Mouse (Mus musculus): ENCODE results near the gene Fgf7. TPM values are rescaled to one million over a fixed set of nuclear protein-coding genes. Genes with fewer than 3 reads are reported as not detected.

Fgf7 gene
- total RNA-seq (2021): under 1 TPM; 0.40 to 0.78 TPM

DNA sequence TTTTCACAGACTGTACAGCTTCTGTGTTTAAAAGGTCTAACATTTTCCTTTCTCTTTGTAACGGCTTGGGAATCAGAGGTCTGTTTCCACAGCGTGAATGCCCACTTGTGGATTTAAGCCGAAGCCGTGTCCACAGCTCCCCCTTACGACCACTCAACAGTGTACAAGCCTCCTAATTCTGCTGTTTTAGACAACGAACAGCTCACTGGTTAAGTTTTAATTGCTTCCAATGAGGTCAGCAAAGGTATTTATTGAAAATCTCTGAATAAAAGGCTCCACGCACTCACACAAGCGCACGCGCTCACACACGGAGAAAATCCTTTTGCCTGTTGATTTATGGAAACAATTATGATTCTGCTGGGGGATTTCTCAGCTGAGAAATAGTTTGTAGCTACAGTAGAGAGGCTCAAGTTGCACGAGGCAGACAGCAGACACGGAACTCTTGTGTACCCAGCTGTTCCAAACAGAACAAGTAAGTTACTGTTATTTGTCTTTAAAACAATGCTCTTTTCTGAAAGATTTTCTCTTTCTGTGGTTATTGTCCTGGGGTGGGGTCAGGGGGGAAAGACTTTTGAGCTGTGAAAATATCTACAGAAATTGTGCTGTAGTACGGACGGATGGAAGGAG lies at the start of gene Fgf7:
Fgf7 (plus strand) TSS at position 280 of the 627 bp plus-strand sequence.
- DNase-seq: peak; percentile 12

DNA sequence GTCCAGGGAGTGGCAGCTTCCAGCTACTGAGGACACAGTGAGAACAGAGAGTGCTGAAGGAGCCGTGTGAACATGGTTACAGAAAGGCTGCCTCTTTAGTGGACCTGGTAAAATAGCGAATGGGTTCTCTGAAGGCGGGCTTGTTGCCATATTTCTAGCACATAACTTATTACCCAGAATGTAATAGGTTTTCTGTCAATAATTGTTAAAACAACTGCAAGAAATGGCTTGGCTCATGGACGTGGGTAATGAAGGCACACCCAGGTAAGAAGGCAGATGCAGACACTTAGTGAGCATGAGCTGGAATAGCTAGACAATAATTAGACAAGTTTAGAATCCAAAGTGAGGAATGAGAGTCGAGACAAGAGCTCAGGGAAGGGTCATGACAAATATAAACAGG lies 32.2 kb upstream of the Fgf7 start:
- no peak for DNase-seq

DNA sequence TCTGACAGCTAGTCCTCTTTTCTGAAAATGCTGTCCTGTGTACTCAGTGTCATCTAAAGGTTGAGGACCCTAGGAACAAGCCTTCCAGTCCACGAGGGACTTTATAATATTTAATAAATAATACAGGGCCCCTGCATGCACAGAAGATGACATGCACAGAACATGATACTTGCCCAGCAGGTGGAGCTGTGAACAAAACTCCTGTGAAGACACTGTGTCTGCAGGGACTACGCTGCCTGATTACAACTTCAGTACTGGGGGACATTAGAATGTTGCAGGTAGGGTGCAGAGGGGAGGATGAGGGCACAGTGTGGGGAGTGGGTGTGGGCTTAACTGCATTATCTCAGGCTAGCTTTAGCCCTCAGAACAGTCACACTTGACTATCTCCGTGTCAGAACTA lies 28.4 kb upstream of the Fgf7 start:
- peak; percentile 28 to 56 for DNase-seq

DNA sequence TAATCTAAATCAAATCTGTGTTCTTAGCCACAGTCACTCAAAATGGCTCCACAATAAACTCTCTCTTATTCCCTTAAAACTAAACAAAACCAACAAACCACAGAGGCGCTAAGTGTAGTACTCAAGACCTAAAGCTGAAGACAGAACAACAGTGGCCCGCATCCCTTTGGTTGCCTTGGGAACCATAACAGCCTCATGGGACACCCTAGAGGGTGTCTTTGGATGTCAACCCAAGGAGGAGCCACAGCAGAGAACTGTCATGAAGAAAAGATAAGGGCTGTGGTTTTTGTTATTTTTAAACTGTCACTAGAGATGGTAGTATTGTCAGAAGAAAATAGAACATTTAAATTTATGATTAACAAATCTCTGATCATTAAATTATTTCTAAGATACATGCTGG lies 27.7 kb upstream of the Fgf7 start:
- DNase-seq: no peak

DNA sequence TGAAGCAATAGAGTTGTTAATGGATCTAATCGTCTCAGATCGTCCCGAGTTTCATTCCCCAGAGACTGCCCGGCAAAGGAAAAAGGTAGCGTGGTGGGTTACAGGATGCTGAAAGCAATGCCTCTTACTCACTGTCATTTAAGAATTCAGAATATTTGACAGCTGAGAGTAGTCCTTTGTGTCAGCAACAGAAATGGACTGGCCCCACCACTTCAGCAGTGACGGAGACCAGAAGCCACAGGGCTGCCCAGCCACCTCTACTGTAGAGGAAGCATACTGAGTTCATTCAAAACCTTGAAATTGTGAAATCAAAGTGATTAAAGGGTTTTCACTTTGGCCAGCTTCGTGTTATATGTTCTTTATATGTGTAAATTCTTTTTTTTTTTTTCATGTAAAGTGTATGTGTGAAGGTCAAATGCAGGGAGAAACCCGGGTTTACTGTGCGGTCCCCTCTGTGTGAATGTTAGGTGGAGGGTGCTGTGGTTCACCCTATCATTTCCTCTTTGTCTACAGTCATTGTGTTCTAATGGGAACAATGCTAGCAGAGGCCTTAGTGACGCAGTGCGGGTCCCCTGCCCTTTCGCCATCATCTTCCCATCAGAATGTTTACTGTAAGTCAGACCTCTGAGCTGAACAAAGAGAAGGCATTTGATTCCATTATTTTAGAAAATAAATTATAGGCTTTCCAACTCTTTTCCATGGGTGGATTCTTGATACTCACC lies 19.3 kb upstream of the Fgf7 start:
- no peak for DNase-seq

DNA sequence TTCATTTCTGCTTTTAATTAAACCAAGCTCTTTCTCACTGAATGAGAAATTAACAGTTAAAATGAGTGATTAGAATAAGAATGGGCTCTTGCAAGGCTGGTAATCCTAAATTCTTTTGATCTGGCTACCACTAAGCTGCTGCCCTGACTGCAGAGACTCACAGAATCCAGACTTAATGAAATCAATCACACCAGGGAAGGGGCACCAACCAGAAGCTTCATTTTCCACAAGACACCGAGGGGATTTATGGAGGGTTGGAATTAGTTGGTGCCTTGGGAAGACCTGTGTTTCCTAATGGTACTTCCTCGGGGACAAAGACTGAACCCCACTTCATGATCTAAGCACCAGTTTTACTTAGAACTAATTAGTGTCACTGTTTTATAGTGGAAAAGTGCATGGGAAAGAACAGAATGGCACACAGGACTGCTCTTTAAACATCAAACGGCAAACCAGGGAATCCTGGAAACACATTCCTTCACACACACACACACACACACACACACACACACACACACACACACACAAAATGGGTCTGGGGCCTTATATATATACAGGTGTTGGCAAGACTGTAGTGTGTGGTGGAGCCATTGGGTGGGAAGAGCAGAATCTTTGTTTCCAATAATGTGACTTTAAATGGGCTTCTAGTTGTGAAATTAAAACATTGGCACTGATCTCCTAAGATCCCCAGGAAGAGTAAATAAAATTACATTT lies 18.5 kb upstream of the Fgf7 start:
- no peak for DNase-seq

DNA sequence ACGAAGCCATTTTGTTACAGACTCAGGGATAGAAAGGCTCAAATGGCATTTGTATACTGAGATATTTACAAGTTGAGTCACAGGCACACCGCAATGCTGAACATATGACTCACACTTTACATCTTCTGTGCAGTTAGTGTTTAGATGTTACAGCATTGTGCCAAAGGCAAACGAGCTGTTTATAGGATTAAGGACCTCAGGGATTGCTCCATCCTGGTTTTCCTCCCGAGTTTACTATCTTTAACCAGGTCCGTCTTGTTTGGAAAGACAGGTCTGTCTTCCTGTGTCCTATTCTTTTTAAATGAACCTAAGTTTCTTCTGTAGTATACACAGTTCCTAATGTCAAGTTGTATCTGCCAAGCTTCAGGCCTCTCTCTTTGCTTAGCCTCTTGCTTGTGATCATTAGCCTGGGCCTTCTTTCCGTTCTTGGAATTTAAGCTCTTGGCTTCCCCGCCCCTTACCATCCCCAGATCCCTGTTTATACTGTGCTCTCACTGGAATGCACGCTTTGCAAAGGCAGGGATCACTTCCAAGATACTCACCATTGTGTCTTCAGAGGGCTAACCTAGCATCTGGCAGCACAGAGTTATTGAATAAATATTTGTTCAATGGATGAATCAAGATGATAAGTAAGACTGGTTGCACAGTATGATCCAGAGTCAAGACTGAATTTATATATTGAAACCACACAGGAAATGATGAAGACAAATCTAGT lies 3.1 kb upstream of the Fgf7 start:
- no peak for DNase-seq

DNA sequence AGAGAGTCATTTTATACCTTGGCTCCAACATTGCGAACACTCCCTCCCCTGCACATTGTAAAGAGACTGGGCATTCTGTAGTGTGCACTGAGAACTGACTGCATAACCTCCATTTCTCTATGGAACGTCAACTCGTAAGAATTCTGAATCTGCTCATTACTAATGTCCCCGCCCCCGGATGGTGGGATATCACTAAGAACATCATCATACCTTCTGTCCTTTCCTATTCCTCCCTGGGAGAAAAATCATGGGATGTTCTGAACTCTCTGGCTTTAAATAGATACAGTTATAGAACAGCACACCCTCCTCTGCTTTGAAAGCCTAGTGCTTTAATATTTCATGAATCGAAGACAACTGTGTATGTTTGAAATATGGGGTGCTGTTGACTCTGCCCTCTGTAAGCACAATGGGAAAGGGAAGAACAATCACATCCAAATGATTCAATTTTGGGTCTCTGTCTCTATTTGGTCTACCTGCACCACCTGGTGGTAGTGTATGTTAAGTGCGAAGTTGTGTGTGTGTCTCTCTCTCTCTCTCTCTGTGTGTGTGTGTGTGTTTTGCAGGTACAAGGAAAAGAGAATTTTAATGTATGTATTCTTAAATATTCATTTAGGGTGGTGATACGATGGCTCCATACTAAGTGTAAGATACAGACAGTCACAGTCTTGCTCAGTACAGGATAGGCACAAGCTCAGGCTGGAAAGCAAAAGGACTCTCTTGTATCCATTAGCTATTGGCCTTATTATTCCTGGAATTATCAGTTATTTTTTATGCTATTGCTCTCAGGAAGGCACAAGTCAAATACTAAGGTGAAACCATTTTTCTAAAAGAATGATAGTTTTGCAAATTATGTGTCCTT lies 1.1 kb upstream of the Fgf7 start:
- DNase-seq: peak in 1 of 2 experiments; percentile 11

DNA sequence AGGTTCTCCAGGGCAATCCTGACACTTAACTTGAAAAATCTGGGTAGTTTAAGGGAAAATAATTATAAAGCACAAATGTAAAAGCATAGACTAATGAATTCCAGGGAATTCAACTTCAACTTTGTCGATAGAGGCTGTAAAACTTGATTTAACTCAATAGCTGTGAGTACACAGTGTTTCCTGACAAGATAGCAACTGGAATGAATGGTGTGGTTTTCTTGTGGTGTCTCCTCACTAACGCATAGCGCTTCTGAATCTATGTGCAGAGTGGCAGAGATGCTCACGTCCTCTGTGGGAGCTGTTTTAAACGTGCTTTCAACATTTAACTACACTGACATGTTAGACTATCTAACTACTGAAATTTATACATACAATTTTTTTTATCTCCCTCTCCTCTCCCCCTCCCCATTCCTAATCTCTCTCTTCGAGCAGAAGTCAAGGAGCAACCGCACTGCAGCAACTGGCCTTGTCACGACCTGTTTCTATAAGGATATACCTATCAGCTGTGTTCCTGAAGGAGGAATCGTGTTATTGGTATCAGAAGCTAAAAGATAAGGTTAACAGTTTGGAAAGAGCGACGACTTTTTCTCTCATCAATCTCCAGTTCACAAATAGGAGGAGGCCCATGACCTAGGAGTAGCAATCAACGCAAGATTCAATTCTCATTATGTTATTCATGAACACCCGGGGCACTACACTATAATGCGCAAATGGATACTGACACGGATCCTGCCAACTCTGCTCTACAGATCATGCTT lies 734 bp downstream of the Fgf7 start:
- no peak for DNase-seq

DNA sequence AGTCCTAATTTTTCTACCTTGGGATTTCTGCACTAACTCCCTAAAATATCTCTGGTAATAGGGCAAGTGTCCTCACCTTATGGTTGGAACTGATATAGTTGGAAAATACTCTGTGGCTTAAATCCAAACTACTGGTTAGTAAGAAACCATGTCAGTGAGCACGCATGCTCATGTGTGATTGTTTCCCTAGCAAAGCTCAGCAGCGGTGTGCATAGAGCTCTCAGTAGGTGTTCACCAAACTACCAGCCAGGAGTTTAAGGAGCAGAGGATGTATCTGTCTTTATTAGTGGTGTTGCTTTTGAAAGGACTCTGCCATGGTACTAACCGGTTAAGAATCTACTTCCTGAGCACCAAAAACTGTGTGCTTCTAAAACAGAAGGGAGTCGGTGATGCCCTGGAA lies 1.7 kb downstream of the Fgf7 start:
- DNase-seq: no peak

DNA sequence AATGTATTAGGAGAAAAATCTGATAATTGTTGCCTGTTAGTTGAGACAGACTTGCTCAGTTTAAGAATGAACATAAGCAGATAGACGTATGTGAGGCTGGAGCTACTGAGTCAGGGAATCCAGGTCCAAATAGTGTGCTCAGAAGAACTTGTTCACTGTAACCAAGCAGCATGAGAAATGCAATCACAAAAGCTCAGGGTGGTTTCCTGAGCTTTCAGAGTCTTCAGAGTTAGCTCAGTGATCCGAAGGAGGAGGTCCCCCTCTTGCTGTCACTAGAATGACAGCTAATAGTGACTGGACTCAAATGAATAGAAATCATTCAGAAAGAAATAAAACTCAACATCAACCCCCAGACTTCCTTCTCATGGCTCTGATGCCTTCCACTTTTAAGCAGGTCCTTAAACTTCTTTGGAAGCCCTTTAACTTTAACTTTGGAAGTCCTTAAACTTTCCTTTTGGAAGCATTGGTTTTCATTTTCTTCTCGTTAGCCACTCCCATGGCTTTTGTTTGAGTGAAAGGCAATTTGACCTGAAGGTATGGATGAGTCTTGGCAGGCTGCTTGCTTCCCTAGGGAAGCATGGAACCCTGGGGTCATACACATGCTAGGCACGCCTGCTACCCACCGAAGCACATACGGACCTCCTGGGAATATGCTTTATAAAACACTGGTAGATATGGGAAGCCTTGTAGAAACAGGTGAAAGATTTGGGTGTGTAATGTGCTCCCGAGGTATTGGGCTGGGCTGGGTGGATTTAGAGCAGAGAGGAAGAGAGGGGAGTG lies 4.0 kb downstream of the Fgf7 start:
- DNase-seq: no peak

DNA sequence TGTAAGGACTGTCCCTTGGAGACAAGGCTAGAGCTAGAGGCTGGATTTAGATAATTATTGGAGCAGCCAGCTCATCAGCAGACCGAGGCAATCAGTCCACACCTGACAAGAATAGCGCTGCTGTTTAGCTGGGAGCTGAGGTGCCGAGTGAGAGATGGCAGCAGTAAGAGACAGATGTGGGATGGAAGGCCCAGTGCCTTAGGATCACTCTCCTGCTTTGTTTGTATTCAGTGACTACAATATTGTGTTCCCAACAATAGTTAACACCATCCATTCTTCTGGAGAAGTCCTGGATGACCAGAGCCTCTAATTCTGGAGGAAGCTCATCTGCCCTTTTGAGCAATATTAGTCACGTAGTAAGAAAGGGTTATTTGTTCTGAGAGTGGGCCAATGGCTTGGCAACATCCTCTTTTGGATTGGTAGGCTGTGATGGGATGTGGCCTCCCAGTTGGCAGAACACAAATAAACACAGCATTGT lies 5.0 kb downstream of the Fgf7 start:
- DNase-seq: peak in 1 of 2 experiments; percentile 13

DNA sequence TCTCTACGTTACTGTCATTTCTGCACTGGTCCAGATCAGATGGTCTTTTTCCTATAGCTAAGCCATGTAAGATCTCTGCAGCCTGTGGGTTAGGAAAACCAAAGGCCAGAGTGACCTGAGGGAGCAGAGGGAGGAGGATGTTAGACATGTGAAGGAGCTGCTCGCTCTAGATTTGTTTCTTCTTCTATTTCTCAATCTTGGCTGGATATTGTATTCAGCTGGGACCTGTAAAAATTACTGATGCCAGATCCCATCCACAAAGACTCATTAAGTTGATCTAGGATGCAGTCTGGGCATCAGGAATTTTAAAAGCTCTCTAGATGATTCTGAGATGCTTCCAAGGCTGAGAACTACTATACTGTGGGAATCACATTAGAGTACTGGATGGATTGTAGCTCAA lies 6.2 kb downstream of the Fgf7 start:
- DNase-seq: no peak

DNA sequence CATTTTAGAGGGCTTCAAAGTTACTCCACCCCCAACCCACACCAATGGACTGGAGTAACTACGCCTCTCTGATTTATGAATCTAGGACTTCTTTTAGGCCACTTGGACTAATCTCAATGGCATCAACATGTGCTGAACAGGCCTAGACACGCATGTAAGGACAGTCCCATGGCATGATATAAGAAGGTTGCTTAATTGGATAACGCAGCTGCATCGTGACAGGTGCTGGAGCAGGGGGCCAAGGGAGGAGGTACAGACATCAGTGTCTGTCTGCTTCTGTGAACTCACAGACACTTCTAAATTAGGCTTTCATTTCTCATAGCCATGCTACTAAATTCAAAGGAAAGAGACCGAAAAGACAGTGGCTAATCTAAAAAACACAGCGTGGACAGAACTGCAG lies 6.8 kb downstream of the Fgf7 start:
- no peak for DNase-seq

DNA sequence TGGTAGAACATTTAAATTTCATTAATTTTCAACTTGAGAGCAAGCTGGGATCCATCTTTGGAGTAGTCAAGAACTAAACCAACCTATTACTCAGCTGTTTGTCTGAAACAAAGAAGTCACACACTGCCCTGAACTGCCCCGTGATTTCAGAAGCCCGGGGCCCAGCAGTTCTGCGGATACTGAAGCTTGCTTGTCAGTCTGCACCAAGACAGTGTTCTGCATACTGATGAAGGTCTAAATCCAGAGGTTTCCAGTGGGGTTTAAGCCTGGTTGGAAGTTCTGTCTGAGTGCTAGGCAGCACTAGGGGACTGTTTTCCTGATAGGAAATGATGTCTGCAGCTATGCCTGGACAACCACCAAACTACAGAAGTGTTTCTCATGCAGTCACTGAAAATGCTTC lies 8.2 kb downstream of the Fgf7 start:
- DNase-seq: no peak

DNA sequence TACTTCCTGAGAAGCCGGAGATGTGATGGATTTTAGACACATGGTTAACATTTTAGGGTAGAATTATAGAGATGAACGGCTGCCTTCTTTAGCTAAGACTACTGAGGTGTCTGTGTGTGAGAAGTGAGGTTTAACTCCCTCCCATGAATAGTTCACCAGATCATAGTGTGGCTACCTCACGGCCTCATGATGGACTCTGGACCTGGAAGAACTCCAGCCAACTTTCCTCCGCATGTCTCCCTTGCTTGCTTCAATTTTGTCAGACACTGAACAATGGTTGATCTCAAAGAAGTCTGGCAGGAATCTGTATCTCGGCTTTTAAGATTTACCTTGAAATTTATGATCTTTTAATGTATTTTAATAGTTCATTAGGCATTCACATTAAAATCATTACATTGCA lies 11.2 kb downstream of the Fgf7 start:
- no peak for DNase-seq

DNA sequence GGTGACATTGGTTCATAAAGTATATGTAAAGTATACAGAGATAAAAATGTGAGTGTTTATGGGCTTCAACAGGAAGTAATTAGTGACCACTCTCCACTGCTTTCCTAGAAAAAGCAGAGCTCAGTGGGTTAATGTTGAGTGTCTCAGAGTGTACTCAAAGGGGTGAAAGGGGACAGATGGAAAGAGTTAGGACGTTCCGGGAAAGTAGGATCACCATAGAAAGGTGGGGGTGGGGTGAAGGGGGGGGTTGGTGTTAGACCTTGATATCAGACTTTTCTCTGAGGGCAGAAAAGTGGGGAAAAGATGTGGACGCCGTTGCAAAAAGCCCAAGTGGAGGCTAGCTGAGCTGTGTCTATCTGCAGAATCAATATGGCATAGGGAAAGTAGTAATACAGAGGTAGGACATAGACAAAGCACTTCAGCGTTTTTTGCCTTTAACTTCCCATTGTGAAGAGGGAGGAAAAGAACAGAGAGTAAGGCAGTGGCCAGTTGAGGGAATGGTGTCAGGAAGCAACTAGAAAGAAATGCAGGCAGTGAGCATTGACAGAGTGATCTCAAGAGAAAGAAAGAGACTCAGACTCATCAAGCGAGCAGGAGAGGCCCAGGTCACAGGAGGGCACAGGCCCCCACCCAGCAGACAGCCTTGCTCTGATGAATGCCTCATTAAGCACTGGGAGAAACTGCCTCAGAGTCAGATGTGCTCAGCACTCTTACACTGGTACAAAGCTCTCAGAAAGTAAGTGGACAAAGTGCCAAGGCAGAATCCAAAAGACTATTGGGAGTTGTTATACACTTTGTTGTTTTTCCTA lies 18.5 kb downstream of the Fgf7 start:
- DNase-seq: no peak

DNA sequence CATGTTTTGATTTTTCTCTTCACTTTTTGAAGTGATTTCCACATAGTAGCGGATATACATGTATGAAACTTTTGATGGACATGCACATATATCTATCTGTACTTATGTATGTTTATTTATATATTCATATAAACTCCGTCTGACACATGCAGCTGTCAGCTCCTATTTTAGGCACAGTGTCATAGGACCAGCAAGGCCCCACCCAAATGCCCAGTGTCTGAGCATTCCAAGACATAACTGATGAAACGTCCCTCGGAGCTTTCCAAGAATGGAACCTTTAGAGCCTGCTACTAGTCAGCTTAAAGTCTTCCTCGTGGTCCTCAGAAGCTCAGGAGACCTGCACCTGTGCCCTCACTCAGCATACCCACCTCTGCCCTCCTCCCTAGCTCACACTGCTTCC lies 19.2 kb downstream of the Fgf7 start:
- DNase-seq: no peak

DNA sequence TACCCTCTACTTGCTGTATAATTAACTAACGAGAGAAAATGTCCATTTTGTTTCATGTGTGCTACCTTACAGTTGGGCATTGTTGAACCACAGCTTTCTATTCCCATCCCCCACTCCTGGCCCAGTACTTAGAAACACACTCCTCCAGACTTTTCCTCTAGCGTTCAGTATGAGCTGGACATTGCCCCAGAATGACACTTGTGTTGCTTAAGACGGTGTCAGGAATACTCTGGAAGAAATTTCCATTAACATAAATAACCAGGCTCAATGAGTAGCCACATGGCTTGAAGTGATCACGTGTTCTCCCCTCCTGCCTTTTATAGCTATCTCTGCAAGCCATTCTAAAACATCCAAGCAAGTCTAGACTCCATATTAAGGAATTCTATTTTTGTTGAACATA lies 26.1 kb downstream of the Fgf7 start:
- DNase-seq: no peak

Data from layer of hippocampus, postnatal 36 days (tissue).